Mouse (Mus musculus) kidney, embryonic 14.5 days (tissue): ENCODE measurements at regions not wholly inside any gene's neighbourhood (a gene's known extent, or its start where the extent isn't known, plus 50 kb on each side); places are given as distances from the start of the nearest gene placed in this dataset.

ENCODE experiments used
- ATAC-seq: fragments of 200-750 bp; cut with Nextera tagmentation; 2 replicates; pipeline ENCODE4 v1.8.0; 2017; ENCODE audit warnings: moderate number of reproducible peaks, mild to moderate bottlenecking, moderate TSS enrichment, moderate library complexity; ENCODE audit not compliant: low FRiP score, low TSS enrichment
- H3K27ac ChIP-seq: fragments of 300-500 bp; sonication (generic); 2 replicates; pipeline ENCODE4 v1.5.1; 2014; ENCODE audit warnings: low read depth, mild to moderate bottlenecking, low read length, moderate library complexity, mixed read lengths
- H3K27me3 ChIP-seq: fragments of 300-500 bp; sonication (generic); 2 replicates; pipeline ENCODE4 v1.6.1; 2014; ENCODE audit warnings: mild to moderate bottlenecking, low read length; ENCODE audit not compliant: control insufficient read depth, insufficient read depth
- H3K36me3 ChIP-seq: fragments of 300-500 bp; sonication (generic); 2 replicates; pipeline ENCODE4 v1.6.1; 2014; ENCODE audit warnings: low read length, mixed read lengths; ENCODE audit not compliant: control insufficient read depth, insufficient read depth
- H3K4me1 ChIP-seq: fragments of 300-500 bp; sonication (generic); 2 replicates; pipeline ENCODE4 v1.6.1; 2014; ENCODE audit warnings: low read length, mixed read lengths; ENCODE audit not compliant: control insufficient read depth, insufficient read depth
- H3K4me2 ChIP-seq: fragments of 300-500 bp; sonication (generic); replicated peaks from 2 replicates; pipeline ENCODE4 v1.6.1; 2014; ENCODE audit warnings: low read depth, mild to moderate bottlenecking, low read length
- H3K4me3 ChIP-seq: fragments of 300-500 bp; sonication (generic); 2 replicates; pipeline ENCODE4 v1.5.1; 2014; ENCODE audit warnings: mild to moderate bottlenecking, low read length
- H3K9ac ChIP-seq: fragments of 300-500 bp; sonication (generic); 2 replicates; pipeline ENCODE4 v1.6.1; 2014; ENCODE audit warnings: low read depth, mild to moderate bottlenecking, low read length, moderate library complexity
- H3K9me3 ChIP-seq: fragments of 300-500 bp; sonication (generic); 2 replicates; pipeline ENCODE4 v1.6.1; 2016; ENCODE audit warnings: low read length; ENCODE audit not compliant: control insufficient read depth
- WGBS: fragments of 180-500 bp; shearing (Covaris S2); extraction: QIAGEN DNeasy Blood & Tissue Kit; methylation state at CpG from one replicate; pipeline ENCODE4 v1.1.7; 2014; 5-methylcytosine and 5-hydroxymethylcytosine counted together

DNA sequence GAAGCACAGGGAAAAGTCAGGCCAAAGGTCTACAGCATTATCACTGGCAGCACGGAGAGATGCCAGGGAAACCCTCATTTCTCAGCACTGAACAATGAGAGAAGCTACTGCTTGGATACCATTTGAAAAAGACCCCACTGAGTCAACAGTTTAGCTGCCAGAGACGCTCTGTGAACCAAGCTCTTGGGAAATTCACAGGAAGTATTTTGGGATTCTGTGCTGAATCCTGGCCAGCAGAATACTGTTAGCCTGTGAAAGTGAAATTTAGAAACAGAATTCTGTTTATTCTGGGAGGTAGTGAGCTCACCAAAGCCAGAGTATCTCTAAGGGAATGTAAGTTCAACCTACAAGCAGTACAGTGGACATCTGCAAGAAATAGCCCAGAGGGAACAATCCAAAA, 705.1 kb downstream of the Zpld1 start:
- H3K4me2 ChIP-seq: no peak overlapping the region
- H3K36me3 ChIP-seq: no peaks in the 10 kb centered on the region
- no peaks in the 10 kb centered on the region for H3K27me3 ChIP-seq
- H3K27ac ChIP-seq: no peak overlapping the region
- no peak overlapping the region for H3K4me3 ChIP-seq
- H3K4me1 ChIP-seq: no peaks in the 10 kb centered on the region
- WGBS: 71% methylated on average over 2 of the region's 2 CpGs
- H3K9ac ChIP-seq: no peak overlapping the region
- no peak for ATAC-seq
- no peaks in the 10 kb centered on the region for H3K9me3 ChIP-seq
